Mouse (Mus musculus): Measurements from ENCODE around the gene Fut7. TPM values are rescaled to one million over a fixed set of nuclear protein-coding genes. Genes with fewer than 3 reads are reported as not detected.
A peak's percentile ranks its signal among the peaks of the same experiment; 100 is the strongest.

Gene Fut7
- polyA plus RNA-seq, 1 experiment from 2014 or later, result not detected

GRCm38 (mm10) chr2:25467606-25468303 lies 44.7 kb downstream of the Fut7 start:
- Histone ChIP-seq H3K27me3 (ENCODE audit: insufficient read depth, low read length) (no peaks in the 10 kb centered on the region), H3K36me3 (ENCODE audit: insufficient read depth) (no peaks in the 10 kb centered on the region), H3K4me3 (ENCODE audit: low read depth, low read length) (no peak overlapping the region), H3K4me1 (ENCODE audit: insufficient read depth) (no peaks in the 10 kb centered on the region), H3K4me2 (no peak overlapping the region), H3K9ac (no peak overlapping the region), H3K27ac (ENCODE audit: low read depth) (no peak overlapping the region), H3K9me3 (ENCODE audit: low read depth, low read length) (no peaks in the 10 kb centered on the region)
- 72% methylated on average over 14 of the region's 14 CpGs for WGBS
- no peak for TF ChIP-seq CTCF (IDR thresholded peaks at IDR 0.05; ENCODE audit: low read depth)
- ATAC-seq (ENCODE audit: insufficient read depth) (no peak), DNase-seq (no peak)

GRCm38 (mm10) chr2:25468962-25469915 lies 46.2 kb downstream of the Fut7 start:
- DNase-seq (peak; percentile 13), ATAC-seq (ENCODE audit: insufficient read depth) (peak; percentile 42)
- no peak overlapping the region for H3K27ac ChIP-seq (ENCODE audit: low read depth)

DNA sequence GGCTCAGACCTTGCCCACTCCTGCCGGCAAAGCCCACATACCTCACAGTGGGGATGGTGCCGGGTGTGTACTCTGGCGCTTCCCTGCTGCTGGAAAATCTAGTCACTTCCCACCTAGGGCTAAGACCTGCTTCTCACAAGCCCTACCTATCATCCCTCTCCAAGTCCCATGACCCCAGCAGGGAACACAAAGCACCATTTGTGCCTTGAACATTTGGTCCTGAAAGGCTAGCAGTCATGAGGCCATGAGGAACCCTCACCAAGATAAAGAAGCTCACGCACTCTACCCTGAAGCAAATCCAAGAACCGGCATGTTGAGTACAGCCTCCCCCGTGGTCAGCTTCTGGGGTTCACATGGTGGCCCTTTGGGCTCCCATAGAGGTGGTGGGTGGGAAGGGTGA lies 46.9 kb downstream of the Fut7 start, which contains the start of gene Ptgds:
Ptgds (minus strand) TSS at position 78 of the 400 bp plus-strand sequence.
- Histone ChIP-seq H3K9ac (no peak within 1 kb of the TSS), H3K4me2 (no peak within 1 kb of the TSS), H3K4me1 (ENCODE audit: insufficient read depth) (no peaks in the 10 kb centered on the region), H3K27me3 (ENCODE audit: insufficient read depth, low read length) (no peaks in the 10 kb centered on the region), H3K36me3 (ENCODE audit: insufficient read depth) (no peaks in the 10 kb centered on the region), H3K27ac (ENCODE audit: low read depth) (no peak within 1 kb of the TSS), H3K9me3 (ENCODE audit: low read depth, low read length) (no peaks in the 10 kb centered on the region), H3K4me3 (ENCODE audit: low read depth, low read length) (no peak within 1 kb of the TSS)
- 32% methylated on average over 6 of the region's 6 CpGs for WGBS
- ATAC-seq (ENCODE audit: insufficient read depth) (no peak), DNase-seq (no peak)
- TF ChIP-seq CTCF (IDR thresholded peaks at IDR 0.05; ENCODE audit: low read depth), result no peak

More at GRCm38 (mm10) chr2:25468962-25469915, 46.2 kb downstream of the Fut7 start:
- Histone ChIP-seq H3K9ac (no peak overlapping the region), H3K4me1 (ENCODE audit: insufficient read depth) (no peaks in the 10 kb centered on the region), H3K9me3 (ENCODE audit: low read depth, low read length) (no peaks in the 10 kb centered on the region), H3K4me2 (no peak overlapping the region), H3K27me3 (ENCODE audit: insufficient read depth, low read length) (no peaks in the 10 kb centered on the region), H3K4me3 (ENCODE audit: low read depth, low read length) (no peak overlapping the region), H3K36me3 (ENCODE audit: insufficient read depth) (no peaks in the 10 kb centered on the region)
- 63% methylated on average over 10 of the region's 10 CpGs for WGBS
- no peak for TF ChIP-seq CTCF (IDR thresholded peaks at IDR 0.05; ENCODE audit: low read depth)

DNA sequence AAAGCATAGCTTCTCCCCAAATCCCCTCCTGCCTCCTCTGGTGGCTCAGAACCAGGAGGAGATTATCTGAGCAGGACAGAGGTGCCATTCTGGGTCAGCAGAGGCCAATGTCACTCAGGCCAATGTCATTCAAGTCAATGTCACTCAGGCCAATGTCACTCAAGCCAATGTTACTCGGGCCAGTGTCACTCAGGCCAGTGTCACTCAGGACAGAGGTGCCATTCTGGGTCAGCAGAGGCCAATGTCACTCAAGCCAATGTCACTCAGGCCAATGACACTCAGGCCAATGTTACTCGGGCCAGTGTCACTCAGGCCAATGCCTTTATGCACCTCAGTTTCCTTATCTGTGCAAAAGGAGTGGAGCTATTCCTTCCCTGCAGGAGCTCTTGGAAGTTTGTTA lies 49.5 kb downstream of the Fut7 start:
- DNase-seq, result no peak
- ATAC-seq (ENCODE audit: insufficient read depth), result no peak
- no peak overlapping the region for H3K4me2 ChIP-seq
- H3K36me3 ChIP-seq (ENCODE audit: insufficient read depth), result no peaks in the 10 kb centered on the region
- H3K9ac ChIP-seq, result no peak overlapping the region
- H3K4me1 ChIP-seq (ENCODE audit: insufficient read depth), result no peaks in the 10 kb centered on the region
- no peak overlapping the region for H3K27ac ChIP-seq (ENCODE audit: low read depth)
- H3K27me3 ChIP-seq (ENCODE audit: insufficient read depth, low read length), result no peaks in the 10 kb centered on the region
- 70% methylated on average over 2 of the region's 2 CpGs for WGBS
- no peak overlapping the region for H3K4me3 ChIP-seq (ENCODE audit: low read depth, low read length)
- TF ChIP-seq CTCF (IDR thresholded peaks at IDR 0.05; ENCODE audit: low read depth), result no peak
- no peaks in the 10 kb centered on the region for H3K9me3 ChIP-seq (ENCODE audit: low read depth, low read length)

Small RNAs within 50 kb of the gene (microRNA-seq; reads per million reads assigned to microRNA genes)
- gene Mir3087 (ENCODE audit: borderline number of aligned reads), result not detected

Other genes with a start within 250 kb of the Fut7 start
- 13.7 and 14.9 TPM in 2 replicates for gene Nrarp, start 242.5 kb upstream of the Fut7 start, polyA plus RNA-seq (2014; fragmentation: Nextera tagmentation; extraction: Ambion mirVana)
- 7.5 and 8.2 TPM in 2 replicates for gene Tor4a, start 226.4 kb upstream of the Fut7 start, polyA plus RNA-seq (2014; fragmentation: Nextera tagmentation; extraction: Ambion mirVana)
- gene Nelfb, start 211.8 kb upstream of the Fut7 start, polyA plus RNA-seq (2014; fragmentation: Nextera tagmentation; extraction: Ambion mirVana), result 96.6 and 108 TPM in 2 replicates
- not detected in 2 replicates for gene Stpg3, start 208.6 kb upstream of the Fut7 start, polyA plus RNA-seq (2014; fragmentation: Nextera tagmentation; extraction: Ambion mirVana)
- 0.47 TPM in 1 of 2 replicates, not detected in the other for gene Fam166a, start 204.5 kb upstream of the Fut7 start, polyA plus RNA-seq (2014; fragmentation: Nextera tagmentation; extraction: Ambion mirVana)
- gene Tubb4b, start 198.6 kb upstream of the Fut7 start, polyA plus RNA-seq (2014; fragmentation: Nextera tagmentation; extraction: Ambion mirVana), result 593 and 610 TPM in 2 replicates
- gene Slc34a3, start 188.9 kb upstream of the Fut7 start, polyA plus RNA-seq (2014; fragmentation: Nextera tagmentation; extraction: Ambion mirVana), result not detected in 2 replicates
- gene Rnf224, start 186.5 kb upstream of the Fut7 start, polyA plus RNA-seq (2014; fragmentation: Nextera tagmentation; extraction: Ambion mirVana), result not detected in 2 replicates
- gene Rnf208, start 181.0 kb upstream of the Fut7 start, polyA plus RNA-seq (2014; fragmentation: Nextera tagmentation; extraction: Ambion mirVana), result 7.7 and 9.9 TPM in 2 replicates
- gene Cysrt1, start 180.8 kb upstream of the Fut7 start, polyA plus RNA-seq (2014; fragmentation: Nextera tagmentation; extraction: Ambion mirVana), result not detected in 2 replicates
- 3.5 and 3.6 TPM in 2 replicates for gene AL732309.1, start 176.4 kb upstream of the Fut7 start, polyA plus RNA-seq (2014; fragmentation: Nextera tagmentation; extraction: Ambion mirVana)
- gene Tmem203, start 167.8 kb upstream of the Fut7 start, polyA plus RNA-seq (2014; fragmentation: Nextera tagmentation; extraction: Ambion mirVana), result 14.5 and 16.4 TPM in 2 replicates
- gene Tprn, start 160.6 kb upstream of the Fut7 start, polyA plus RNA-seq (2014; fragmentation: Nextera tagmentation; extraction: Ambion mirVana), result 4.7 and 5.0 TPM in 2 replicates
- gene Ssna1, start 150.8 kb upstream of the Fut7 start, polyA plus RNA-seq (2014; fragmentation: Nextera tagmentation; extraction: Ambion mirVana), result 217 and 229 TPM in 2 replicates
- 109 and 119 TPM in 2 replicates for gene Anapc2, start 150.8 kb upstream of the Fut7 start, polyA plus RNA-seq (2014; fragmentation: Nextera tagmentation; extraction: Ambion mirVana)
- gene Tmem210, start 135.1 kb upstream of the Fut7 start, polyA plus RNA-seq (2014; fragmentation: Nextera tagmentation; extraction: Ambion mirVana), result not detected in 2 replicates
- 0.46 and 0.89 TPM in 2 replicates for gene Lrrc26, start 133.4 kb upstream of the Fut7 start, polyA plus RNA-seq (2014; fragmentation: Nextera tagmentation; extraction: Ambion mirVana)
- 0.78 and 0.84 TPM in 2 replicates for gene Grin1, start 104.1 kb upstream of the Fut7 start, polyA plus RNA-seq (2014; fragmentation: Nextera tagmentation; extraction: Ambion mirVana)
- 70.9 and 76.4 TPM in 2 replicates for gene Man1b1, start 90.9 kb upstream of the Fut7 start, polyA plus RNA-seq (2014; fragmentation: Nextera tagmentation; extraction: Ambion mirVana)
- 13.9 and 16.6 TPM in 2 replicates for gene Dpp7, start 66.9 kb upstream of the Fut7 start, polyA plus RNA-seq (2014; fragmentation: Nextera tagmentation; extraction: Ambion mirVana)
- gene Uap1l1, start 57.6 kb upstream of the Fut7 start, polyA plus RNA-seq (2014; fragmentation: Nextera tagmentation; extraction: Ambion mirVana), result 17.4 and 20.1 TPM in 2 replicates
- gene Sapcd2, start 50.9 kb upstream of the Fut7 start, polyA plus RNA-seq (2014; fragmentation: Nextera tagmentation; extraction: Ambion mirVana), result 42.0 and 45.5 TPM in 2 replicates
- gene Entpd2, start 27.4 kb upstream of the Fut7 start, polyA plus RNA-seq (2014; fragmentation: Nextera tagmentation; extraction: Ambion mirVana), result 0.92 and 1.2 TPM in 2 replicates
- gene Npdc1, start 23.9 kb upstream of the Fut7 start, polyA plus RNA-seq (2014; fragmentation: Nextera tagmentation; extraction: Ambion mirVana), result 19.5 and 20.5 TPM in 2 replicates
- gene Abca2, start 5.4 kb downstream of the Fut7 start, polyA plus RNA-seq (2014; fragmentation: Nextera tagmentation; extraction: Ambion mirVana), result 3.9 and 4.6 TPM in 2 replicates
- 20.0 and 30.2 TPM in 2 replicates for gene Clic3, start 33.6 kb downstream of the Fut7 start, polyA plus RNA-seq (2014; fragmentation: Nextera tagmentation; extraction: Ambion mirVana)
- gene Paxx, start 37.8 kb downstream of the Fut7 start, polyA plus RNA-seq (2014; fragmentation: Nextera tagmentation; extraction: Ambion mirVana), result 15.8 and 23.5 TPM in 2 replicates
- 3.3 and 3.4 TPM in 2 replicates for gene Ptgds, start 46.8 kb downstream of the Fut7 start, polyA plus RNA-seq (2014; fragmentation: Nextera tagmentation; extraction: Ambion mirVana)
- gene Lcn12, start 70.6 kb downstream of the Fut7 start, polyA plus RNA-seq (2014; fragmentation: Nextera tagmentation; extraction: Ambion mirVana), result not detected in 2 replicates
- 75.8 and 77.7 TPM in 2 replicates for gene Fbxw5, start 77.5 kb downstream of the Fut7 start, polyA plus RNA-seq (2014; fragmentation: Nextera tagmentation; extraction: Ambion mirVana)
- 3.9 and 5.5 TPM in 2 replicates for gene C8g, start 78.5 kb downstream of the Fut7 start, polyA plus RNA-seq (2014; fragmentation: Nextera tagmentation; extraction: Ambion mirVana)
- gene Traf2, start 123.7 kb downstream of the Fut7 start, polyA plus RNA-seq (2014; fragmentation: Nextera tagmentation; extraction: Ambion mirVana), result 34.8 and 35.3 TPM in 2 replicates
- 282 and 295 TPM in 2 replicates for gene Edf1, start 134.6 kb downstream of the Fut7 start, polyA plus RNA-seq (2014; fragmentation: Nextera tagmentation; extraction: Ambion mirVana)
- 2.2 and 4.1 TPM in 2 replicates for gene Mamdc4, start 151.6 kb downstream of the Fut7 start, polyA plus RNA-seq (2014; fragmentation: Nextera tagmentation; extraction: Ambion mirVana)
- gene Phpt1, start 152.0 kb downstream of the Fut7 start, polyA plus RNA-seq (2014; fragmentation: Nextera tagmentation; extraction: Ambion mirVana), result 183 and 197 TPM in 2 replicates
- 0.37 TPM in 1 of 2 replicates, not detected in the other for gene Ajm1, start 158.5 kb downstream of the Fut7 start, polyA plus RNA-seq (2014; fragmentation: Nextera tagmentation; extraction: Ambion mirVana)
- gene Rabl6, start 185.3 kb downstream of the Fut7 start, polyA plus RNA-seq (2014; fragmentation: Nextera tagmentation; extraction: Ambion mirVana), result 75.5 and 85.7 TPM in 2 replicates
- 0.24 and 0.28 TPM in 2 replicates for gene Ccdc183, start 194.4 kb downstream of the Fut7 start, polyA plus RNA-seq (2014; fragmentation: Nextera tagmentation; extraction: Ambion mirVana)
- gene Tmem141, start 198.7 kb downstream of the Fut7 start, polyA plus RNA-seq (2014; fragmentation: Nextera tagmentation; extraction: Ambion mirVana), result 21.9 and 26.0 TPM in 2 replicates
- gene Fcna, start 204.8 kb downstream of the Fut7 start, polyA plus RNA-seq (2014; fragmentation: Nextera tagmentation; extraction: Ambion mirVana), result 1.8 and 2.9 TPM in 2 replicates
- 0.51 and 0.61 TPM in 2 replicates for gene Lcn8, start 229.9 kb downstream of the Fut7 start, polyA plus RNA-seq (2014; fragmentation: Nextera tagmentation; extraction: Ambion mirVana)
- gene Lcn5, start 234.7 kb downstream of the Fut7 start, polyA plus RNA-seq (2014; fragmentation: Nextera tagmentation; extraction: Ambion mirVana), result not detected in 2 replicates